11 mouse cellular contexts compared by ENCODE assay signal in genomic region chr2:157073378-157074052, GRCm38 (mm10). TPM values are rescaled to one million over a fixed set of nuclear protein-coding genes. Genes with fewer than 3 reads are reported as not detected.
DNase-seq lines count a peak whose midpoint lies in the region; ATAC-seq and TF ChIP-seq lines count a peak whose summit lies in the region.
"Had no signal": no experiment of that assay in that cellular context is flagged by ENCODE, and none has a peak within 500 bp of the region (broad histone marks: within the 10 kb centered on the region; RNA-seq: fewer than 3 reads in every experiment).

No protein-coding gene starts in this region.

- no peak overlapping the region for H3ac ChIP-seq in myocyte (ENCODE audit: control insufficient read depth, insufficient read length)

- H3K9ac ChIP-seq in lung, embryonic 15.5 days, result no peak overlapping the region
- peak overlapping the region; percentile 4; the same call in 1 of the 2 replicates for H3K9ac ChIP-seq in forebrain, embryonic 15.5 days (replicated peaks)

- H3K36me3 ChIP-seq in lung, embryonic 15.5 days, result no peaks in the 10 kb centered on the region; the same call in 1 of the 2 replicates
- H3K36me3 ChIP-seq in forebrain, embryonic 15.5 days, result peaks cover 8% of the 10 kb centered on the region
- no peaks in the 10 kb centered on the region for H3K36me3 ChIP-seq in myocyte (ENCODE audit: control insufficient read depth, insufficient read depth)

- peaks cover 89% of the 10 kb centered on the region for H3K4me1 ChIP-seq in lung, embryonic 15.5 days
- peaks cover 73% of the 10 kb centered on the region for H3K4me1 ChIP-seq in lung, adult 2 months (ENCODE audit: control insufficient read depth, insufficient read depth, low read length)
- H3K4me1 ChIP-seq in forebrain, embryonic 15.5 days, result peaks cover 91% of the 10 kb centered on the region

- DNase-seq in cerebellum, adult 11-12 months, result peak; percentile 63
- no peak for DNase-seq in cerebellum, postnatal 4 days (ENCODE audit: low spot score in 2 of 2)
- no peak for DNase-seq in lung, adult 2 months
- no peak for DNase-seq in gastrocnemius, adult 8-10 months (ENCODE audit: low spot score in 2 of 2)
- DNase-seq in spleen, postnatal 10 days (ENCODE audit: low spot score in 2 of 2), result no peak

- no peak overlapping the region for H3K4me3 ChIP-seq in lung, embryonic 15.5 days
- no peak overlapping the region for H3K4me3 ChIP-seq in lung, adult 2 months (replicated peaks; ENCODE audit: extremely low read depth, low read depth, low read length)
- H3K4me3 ChIP-seq in forebrain, embryonic 15.5 days, result no peak overlapping the region
- H3K4me3 ChIP-seq in myocyte, result no peak overlapping the region

- no peaks in the 10 kb centered on the region for H3K9me3 ChIP-seq in lung, embryonic 15.5 days
- no peaks in the 10 kb centered on the region for H3K9me3 ChIP-seq in forebrain, embryonic 15.5 days

- ATAC-seq in lung, embryonic 15.5 days (ENCODE audit: borderline replicate concordance, extremely low read depth, low FRiP score, low TSS enrichment), result no peak
- ATAC-seq in forebrain, embryonic 15.5 days (replicated peaks), result no peak

- H3K79me2 ChIP-seq in myocyte (ENCODE audit: control insufficient read depth, insufficient read depth), result peaks cover 80% of the 10 kb centered on the region

- H3K4me2 ChIP-seq in lung, embryonic 15.5 days, result peak overlapping the region; percentile 79
- H3K4me2 ChIP-seq in forebrain, embryonic 15.5 days (replicated peaks), result no peak overlapping the region
- H3K4me2 ChIP-seq in myocyte (ENCODE audit: low read depth), result peak overlapping the region; percentile 78

- WGBS in lung, embryonic 15.5 days, result 53% methylated on average over 9 of the region's 9 CpGs
- WGBS in lung, adult 2 months, result 33% methylated on average over 9 of the region's 9 CpGs
- 82% methylated on average over 9 of the region's 9 CpGs for WGBS in forebrain, embryonic 15.5 days

- H3K27ac ChIP-seq in lung, embryonic 15.5 days, result peak overlapping the region; percentile 96
- peak overlapping the region; percentile 68; the same call in 1 of the 2 replicates for H3K27ac ChIP-seq in forebrain, embryonic 15.5 days (replicated peaks)

- no peak for TF ChIP-seq POLR2A in lung, adult 2 months (IDR thresholded peaks at IDR 0.05; ENCODE audit: borderline replicate concordance, extremely low read depth, low read depth, low read length)
- no peak for TF ChIP-seq POLR2A in myocyte (IDR thresholded peaks at IDR 0.05; ENCODE audit: insufficient read length, low read depth)

- H3K27me3 ChIP-seq in lung, embryonic 15.5 days, result no peaks in the 10 kb centered on the region
- H3K27me3 ChIP-seq in forebrain, embryonic 15.5 days, result no peaks in the 10 kb centered on the region
- H3K27me3 ChIP-seq in myocyte (ENCODE audit: control insufficient read depth, insufficient read depth, insufficient read length), result no peaks in the 10 kb centered on the region

- TF ChIP-seq CTCF in lung, adult 2 months (IDR thresholded peaks at IDR 0.05; ENCODE audit: insufficient read depth, low read length), result no peak

TF ChIP-seq in myocyte, 11 proteins besides CTCF, POLR2A, EP300 and RAD21:
- TF ChIP-seq CEBPB (IDR thresholded peaks at IDR 0.05; ENCODE audit: insufficient read depth, poor library complexity, severe bottlenecking) (no peak), SRF (IDR thresholded peaks at IDR 0.05; ENCODE audit: control insufficient read depth, insufficient read length, low read depth) (no peak), MYOG (IDR thresholded peaks at IDR 0.05; ENCODE audit: control insufficient read depth in 1 of 3, insufficient read depth in 1 of 3, insufficient read length in 2 of 3, low read depth in 2 of 3) (peak; percentile 21 to 87 (median 67)), MYOD1 (IDR thresholded peaks at IDR 0.05; ENCODE audit: control insufficient read depth in 1 of 3, insufficient read length in 2 of 3, low read depth in 2 of 3) (peak in 2 of 3 experiments; percentile 75 to 76), E2F4 (IDR thresholded peaks at IDR 0.05; ENCODE audit: insufficient read depth) (no peak)

RNA-seq across cellular contexts. Expression of gene Soga1, which starts 5.5 kb away (rescaled TPM):
- polyA plus RNA-seq in lung, embryonic 15.5 days (2015; fragmentation: Nextera tagmentation; extraction: Ambion mirVana), result 4.1 and 5.1 TPM in 2 replicates
- polyA plus RNA-seq in lung, adult 2 months (2012; rRNA removed), result 34.1 and 37.1 TPM in 2 replicates
- 5.7 and 8.2 TPM in 2 replicates for polyA plus RNA-seq in forebrain, embryonic 15.5 days (2015; fragmentation: Nextera tagmentation; extraction: Ambion mirVana)
- polyA plus RNA-seq in myocyte (2012; fragmentation: generic; extraction: Trizol), result 11.9 TPM
- 1 to 10 TPM; 1.7 to 3.5 (median 2.3) TPM for total RNA-seq in gastrocnemius, adult 8-10 months (2022)

RNA-seq across cellular contexts. Expression of gene Tldc2, which starts 13.3 kb away (rescaled TPM):
- not detected in 2 replicates for polyA plus RNA-seq in lung, embryonic 15.5 days (2015; fragmentation: Nextera tagmentation; extraction: Ambion mirVana)
- not detected in 2 replicates for polyA plus RNA-seq in lung, adult 2 months (2012; rRNA removed)
- not detected in 2 replicates for polyA plus RNA-seq in forebrain, embryonic 15.5 days (2015; fragmentation: Nextera tagmentation; extraction: Ambion mirVana)
- not detected for polyA plus RNA-seq in myocyte (2012; fragmentation: generic; extraction: Trizol)
- not detected for total RNA-seq in gastrocnemius, adult 8-10 months (2022)
- total RNA-seq: heart, postnatal 14 days; left cerebral cortex, postnatal 14 days had no signal
- polyA plus RNA-seq: embryonic facial prominence, embryonic 11.5 days had no signal
